Mouse (Mus musculus) heart, postnatal 25 days (tissue): ENCODE measurements at regions not wholly inside any gene's neighbourhood (a gene's known extent, or its start where the extent isn't known, plus 50 kb on each side); places are given as distances from the start of the nearest gene placed in this dataset.

ENCODE experiments used
- DNase-seq: peaks from one replicate; pipeline ENCODE4 v3.0.0; 2022; ENCODE audit warnings: low spot score
- intact Hi-C: fragments of 180-260 bp; cut with DNase I; formaldehyde crosslinking; loops from one replicate; pipeline ENCODE4 v1.15.1; 2025

DNA sequence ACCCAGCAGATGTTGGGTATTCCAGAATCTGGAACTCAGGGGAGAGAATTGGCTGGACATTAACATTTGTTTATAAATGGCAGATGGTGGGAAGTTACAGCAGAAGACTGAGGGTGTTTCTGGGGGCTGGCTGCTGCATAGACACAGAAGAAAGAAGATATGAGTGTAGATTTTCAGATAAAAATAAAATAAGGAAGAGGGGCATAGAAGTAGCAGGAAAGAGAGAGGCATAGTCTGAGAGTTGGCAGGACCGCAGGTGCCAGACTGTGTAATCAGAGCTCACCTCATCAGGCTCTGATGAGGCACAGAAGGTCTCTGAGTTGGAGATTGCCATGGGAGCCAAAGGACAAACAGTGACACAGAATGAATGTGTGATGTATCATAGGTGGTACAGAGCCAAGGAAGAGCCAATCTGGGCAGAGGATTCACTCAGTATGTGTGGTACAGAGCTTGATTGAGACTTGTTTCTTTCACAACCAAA lies 2912.9 kb upstream of the Lrrc6 start:
- no peak for DNase-seq
- intact Hi-C loops, result no loop called here

DNA sequence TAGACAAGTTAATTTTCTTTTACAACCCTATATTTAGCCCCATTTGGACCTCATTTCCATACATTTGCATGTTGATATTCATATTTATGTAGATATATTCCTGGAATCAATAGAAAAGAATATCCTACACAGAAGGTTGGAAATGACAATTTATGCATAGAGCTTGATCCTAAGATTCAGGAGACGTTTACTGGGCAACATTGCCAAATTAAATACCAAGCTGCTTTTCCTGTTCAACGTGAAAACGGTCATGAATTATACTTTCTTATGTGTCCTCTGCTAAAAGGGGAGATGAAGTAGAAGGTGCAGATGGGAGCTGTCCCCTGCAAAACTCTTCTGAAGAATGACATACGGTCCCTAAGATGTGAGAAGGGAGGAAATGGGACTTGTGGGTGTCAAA lies 2888.9 kb upstream of the Lrrc6 start:
- DNase-seq, result no peak
- intact Hi-C loops, result no loop called here

DNA sequence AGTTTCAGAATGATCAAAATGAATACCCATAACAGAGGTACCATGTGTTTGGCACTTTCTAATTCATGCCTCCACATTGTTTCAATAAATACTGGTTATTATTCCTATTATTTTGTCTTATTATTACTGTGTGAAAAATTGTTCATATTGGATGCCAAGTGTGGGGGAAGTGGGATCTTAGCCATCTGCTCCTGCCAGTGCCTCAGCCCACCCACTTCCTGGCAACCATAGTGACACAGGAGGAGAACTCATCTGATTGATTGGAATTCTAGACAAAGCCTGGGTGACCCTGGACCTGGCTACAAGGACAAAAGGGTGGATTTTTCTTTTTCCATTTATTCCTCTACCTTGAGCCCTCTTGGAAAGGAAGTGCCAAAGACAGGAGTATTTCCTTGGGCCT lies 2886.8 kb upstream of the Lrrc6 start:
- intact Hi-C loops, result no loop called here

GRCm38 (mm10) chr15:69365440-69365839 lies 2864.7 kb upstream of the Lrrc6 start:
- intact Hi-C loops, result no loop called here
- no peak for DNase-seq

More for the DNA sequence above, 2886.8 kb upstream of the Lrrc6 start:
- DNase-seq, result no peak

DNA sequence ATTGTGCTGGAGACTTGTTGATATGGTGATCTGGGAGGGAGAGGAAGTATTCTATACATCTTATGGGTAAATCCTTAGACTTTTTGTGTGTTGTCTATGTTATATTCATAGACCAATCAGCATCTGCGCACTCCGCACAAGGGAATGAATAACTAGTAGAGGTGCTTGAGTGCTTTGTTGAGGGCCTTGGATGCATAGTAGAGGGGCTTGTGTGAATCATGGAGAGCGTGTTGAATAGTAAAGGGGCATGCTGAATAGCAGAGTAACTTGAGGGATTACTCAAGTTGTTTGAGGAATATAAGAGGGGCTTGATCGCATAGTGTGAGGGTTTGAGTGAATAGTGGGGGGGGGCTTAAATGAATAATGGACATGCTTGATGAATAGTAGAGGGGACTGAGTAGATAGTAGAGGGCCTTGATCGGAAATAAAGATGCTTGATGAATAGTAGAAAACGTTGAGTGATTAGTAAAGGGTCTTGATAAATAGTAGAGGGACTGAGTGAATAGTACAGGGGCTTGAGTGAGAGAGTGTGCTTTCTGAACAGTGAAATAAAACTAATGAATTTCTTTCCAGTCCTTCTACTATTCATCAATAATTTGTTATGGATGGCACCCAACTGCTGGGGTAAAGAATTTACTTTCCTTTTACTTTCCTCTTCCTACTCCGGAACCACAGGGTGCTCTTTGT lies 2849.5 kb upstream of the Lrrc6 start:
- DNase-seq, result no peak
- intact Hi-C loops, result no loop called here

DNA sequence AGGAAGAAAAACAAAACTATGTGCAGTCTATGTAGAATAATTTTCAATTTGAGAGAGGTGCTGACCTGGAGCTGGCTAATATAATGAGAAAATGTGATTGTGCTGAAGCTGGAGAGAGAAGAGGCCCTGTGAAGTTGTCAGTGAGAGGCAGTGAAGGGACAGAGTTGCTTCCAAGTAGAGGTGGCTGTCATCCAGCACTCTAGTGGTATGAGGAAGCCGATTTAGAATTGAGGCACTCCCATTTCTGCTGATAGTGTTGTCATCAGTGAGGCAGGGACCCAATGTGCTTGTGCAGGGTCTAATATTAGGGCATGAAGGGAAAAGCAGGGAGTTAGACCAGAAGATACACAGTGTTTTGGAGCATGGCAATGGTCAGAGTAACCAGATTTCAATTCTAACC lies 2845.4 kb upstream of the Lrrc6 start:
- intact Hi-C loops, result no loop called here
- no peak for DNase-seq

GRCm38 (mm10) chr15:69342759-69343158 lies 2842.0 kb upstream of the Lrrc6 start:
- no peak for DNase-seq
- intact Hi-C loops, result no loop called here

- intact Hi-C loops, result no loop called here
- DNase-seq, result no peak
Measured at GRCm38 (mm10) chr15:69336491-69336890, 2835.8 kb upstream of the Lrrc6 start.

- no peak for DNase-seq
- intact Hi-C loops, result loop anchor here (5.0 kb wide), 2 partner anchors 389 to 899 kb away; no protein-coding TSS in a partner anchor
Measured at GRCm38 (mm10) chr15:69326537-69326936, 2825.8 kb upstream of the Lrrc6 start.

GRCm38 (mm10) chr15:69303100-69303499 lies 2802.4 kb upstream of the Lrrc6 start:
- no peak for DNase-seq
- intact Hi-C loops, result loop anchor here (10.0 kb wide), 2 partner anchors 198 to 258 kb away; no protein-coding TSS in a partner anchor

GRCm38 (mm10) chr15:69291273-69291672 lies 2790.6 kb upstream of the Lrrc6 start:
- intact Hi-C loops, result no loop called here
- no peak for DNase-seq

DNA sequence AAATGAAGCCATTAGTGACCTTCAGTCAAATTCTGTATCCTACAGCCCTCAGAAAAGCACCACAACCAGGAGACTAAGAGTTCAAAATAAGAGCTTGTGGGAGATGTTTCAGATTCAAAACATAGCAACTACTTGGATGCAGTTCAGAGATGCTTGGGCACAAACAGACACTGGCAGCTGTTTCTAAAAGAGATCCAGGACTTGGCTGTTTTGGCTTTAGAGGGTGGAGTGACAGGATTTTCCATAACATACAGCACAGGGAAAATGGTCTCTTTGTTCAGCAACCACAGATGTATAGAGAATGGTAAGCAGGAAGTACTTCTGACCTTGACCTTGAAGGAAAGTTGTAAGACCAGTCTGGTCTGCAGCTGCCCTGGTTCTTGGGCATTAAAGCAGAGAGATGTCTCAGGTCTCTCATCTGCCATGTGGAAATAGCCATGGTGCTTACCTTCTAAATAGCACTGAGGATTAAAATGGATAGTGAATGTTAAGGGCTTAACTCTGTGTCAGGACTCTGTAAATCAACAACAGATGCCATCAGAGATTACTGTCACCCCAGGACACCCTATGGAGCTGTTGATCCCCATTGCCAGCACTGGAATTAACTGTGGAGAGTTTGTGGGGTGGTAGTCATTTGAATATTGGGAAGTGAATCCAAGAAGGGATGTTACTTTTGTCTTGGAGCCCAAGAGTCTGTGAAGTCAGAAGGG lies 2775.0 kb upstream of the Lrrc6 start:
- no peak for DNase-seq

GRCm38 (mm10) chr15:69274225-69274766 lies 2773.6 kb upstream of the Lrrc6 start:
- DNase-seq, result no peak
- intact Hi-C loops, result no loop called here

More for the DNA sequence above, 2775.0 kb upstream of the Lrrc6 start:
- intact Hi-C loops, result no loop called here

- intact Hi-C loops, result no loop called here
- no peak for DNase-seq
Measured at GRCm38 (mm10) chr15:69273518-69273917, 2772.8 kb upstream of the Lrrc6 start.

GRCm38 (mm10) chr15:69261940-69262339 lies 2761.2 kb upstream of the Lrrc6 start:
- no peak for DNase-seq
- intact Hi-C loops, result no loop called here

GRCm38 (mm10) chr15:69257161-69257778 lies 2756.6 kb upstream of the Lrrc6 start:
- intact Hi-C loops, result no loop called here

GRCm38 (mm10) chr15:69253698-69254097 lies 2753.0 kb upstream of the Lrrc6 start:
- DNase-seq, result no peak
- intact Hi-C loops, result no loop called here

More at GRCm38 (mm10) chr15:69257161-69257778, 2756.6 kb upstream of the Lrrc6 start:
- DNase-seq, result no peak

DNA sequence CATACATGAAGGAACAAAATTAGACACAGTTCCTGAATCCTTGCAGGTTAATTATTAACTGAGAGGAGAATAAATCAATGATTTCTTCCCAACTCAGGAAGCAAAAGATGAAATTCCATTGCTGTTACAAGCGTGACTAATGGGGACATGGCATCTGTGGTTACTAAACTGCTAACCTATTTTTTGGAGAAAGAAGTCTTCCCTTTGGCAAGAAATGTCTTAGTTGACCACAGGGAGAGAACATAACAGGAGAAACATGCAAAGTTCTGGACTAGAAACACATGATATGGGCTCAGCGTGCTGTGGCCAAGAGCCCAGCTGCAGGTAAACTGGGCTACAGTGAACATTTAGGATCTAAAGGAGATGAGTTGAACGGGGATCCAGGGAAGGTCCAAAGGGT lies 2751.4 kb upstream of the Lrrc6 start:
- intact Hi-C loops, result no loop called here
- DNase-seq, result no peak

DNA sequence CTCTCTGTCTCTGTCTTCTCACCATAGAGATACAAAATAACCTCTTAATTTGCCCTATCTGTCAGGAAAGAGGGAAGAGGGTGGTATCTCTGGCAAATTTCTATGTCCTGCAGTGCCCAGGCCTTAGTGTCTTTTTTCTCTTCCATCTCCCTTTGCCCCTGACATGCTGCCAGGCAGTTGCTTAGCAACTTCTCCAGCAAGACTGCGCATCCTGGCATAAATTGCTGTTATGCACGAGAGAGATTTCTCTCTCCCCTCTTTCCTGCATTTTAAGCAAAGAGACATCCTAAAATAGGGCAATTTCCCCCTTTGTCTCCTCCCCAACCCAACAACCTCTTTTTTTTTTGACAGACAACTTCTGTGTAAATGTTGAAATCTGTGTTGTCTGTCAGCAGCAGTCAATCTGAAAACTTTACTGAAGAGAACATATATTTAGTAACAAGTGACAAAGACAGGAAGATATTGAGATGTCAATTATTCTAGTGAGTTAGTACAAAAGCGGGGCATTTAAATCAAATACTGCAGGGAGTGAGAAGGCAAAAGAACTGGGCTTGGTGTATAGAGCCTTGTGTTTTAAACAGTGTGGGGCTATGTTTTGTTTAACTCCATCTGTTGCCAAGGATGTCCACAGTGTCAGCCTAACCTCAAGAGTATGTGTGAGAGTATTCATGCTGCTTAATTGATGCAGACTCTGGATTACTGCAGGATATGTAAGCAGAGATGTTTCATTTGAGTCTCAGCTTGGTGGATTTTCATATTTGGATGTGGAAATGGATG lies 2745.7 kb upstream of the Lrrc6 start:
- intact Hi-C loops, result no loop called here
- DNase-seq, result no peak

DNA sequence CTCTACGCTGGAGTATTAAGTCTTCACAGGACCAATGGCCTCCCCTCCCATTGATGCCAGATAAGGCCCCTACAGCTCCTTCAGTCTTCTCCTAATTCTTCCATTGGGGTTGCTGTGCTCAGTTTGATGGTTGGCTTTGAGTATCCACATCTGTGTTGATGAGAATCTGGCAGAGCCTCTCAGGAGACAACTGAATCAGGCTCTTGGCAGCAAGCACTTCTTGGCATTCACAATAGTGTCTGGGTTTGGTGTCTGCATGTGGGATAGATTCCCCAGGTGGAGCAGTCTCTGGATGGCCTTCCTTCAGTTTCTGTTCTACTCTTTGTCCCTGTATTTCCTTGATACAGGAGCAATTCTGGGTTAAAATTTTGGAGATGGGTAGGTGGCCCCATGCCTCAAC lies 2734.6 kb upstream of the Lrrc6 start:
- intact Hi-C loops, result no loop called here
- no peak for DNase-seq
